Mouse (Mus musculus) forebrain, embryonic 16.5 days (tissue): ENCODE data around the gene Trappc11. TPM values are rescaled to one million over a fixed set of nuclear protein-coding genes. Genes with fewer than 3 reads are reported as not detected.
"Not testable (repeated sequence)": the region's sequence is repeated elsewhere in the genome, so short reads cannot be mapped to it uniquely, and the experiment has no call there.

Experiments used
- ATAC-seq: fragments of 200-750 bp; cut with Nextera tagmentation; 2 replicates; pipeline ENCODE4 v1.8.0; 2017; ENCODE audit warnings: mild to moderate bottlenecking, moderate library complexity
- H3K27ac ChIP-seq: fragments of 300-500 bp; sonication (generic); 2 replicates; pipeline ENCODE4 v1.5.1; 2014; ENCODE audit warnings: low read length, control low read depth
- H3K27me3 ChIP-seq: fragments of 300-500 bp; sonication (generic); replicated peaks from 2 replicates; pipeline ENCODE4 v1.6.1; 2014; ENCODE audit warnings: low read length; ENCODE audit not compliant: control insufficient read depth, insufficient read depth
- H3K36me3 ChIP-seq: fragments of 300-500 bp; sonication (generic); 2 replicates; pipeline ENCODE4 v1.6.1; 2014; ENCODE audit not compliant: control insufficient read depth, insufficient read depth
- H3K4me1 ChIP-seq: fragments of 300-500 bp; sonication (generic); replicated peaks from 2 replicates; pipeline ENCODE4 v1.6.1; 2014; ENCODE audit warnings: low read length; ENCODE audit not compliant: control insufficient read depth, insufficient read depth
- H3K4me2 ChIP-seq: fragments of 300-500 bp; sonication (generic); 2 replicates; pipeline ENCODE4 v1.6.1; 2014; ENCODE audit warnings: mild to moderate bottlenecking, low read length, control low read depth
- H3K4me3 ChIP-seq: fragments of 300-500 bp; sonication (generic); replicated peaks from 2 replicates; pipeline ENCODE4 v1.5.1; 2014; ENCODE audit warnings: mild to moderate bottlenecking, low read length, control low read depth
- H3K9ac ChIP-seq: fragments of 300-500 bp; sonication (generic); replicated peaks from 2 replicates; pipeline ENCODE4 v1.6.1; 2014; ENCODE audit warnings: low read depth, low read length, control low read depth
- H3K9me3 ChIP-seq: fragments of 300-500 bp; sonication (generic); 2 replicates; pipeline ENCODE4 v1.6.1; 2016; ENCODE audit warnings: low read length; ENCODE audit not compliant: control insufficient read depth
- WGBS: fragments of 180-500 bp; shearing (Covaris S2); extraction: QIAGEN DNeasy Blood & Tissue Kit; methylation state at CpG from one replicate; pipeline ENCODE4 v1.1.7; 2014; 5-methylcytosine and 5-hydroxymethylcytosine counted together
- polyA plus RNA-seq: library from polyadenylated mRNA; unstranded; fragments of >200 nt; fragmentation: Nextera tagmentation; extraction: Ambion mirVana; gene quantifications from 2 replicates; pipeline ENCODE4 v1.2.1, GENCODE M21; 2015

The Trappc11 gene
- polyA plus RNA-seq, 1 experiment from 2014 or later, result 44.5 TPM

DNA sequence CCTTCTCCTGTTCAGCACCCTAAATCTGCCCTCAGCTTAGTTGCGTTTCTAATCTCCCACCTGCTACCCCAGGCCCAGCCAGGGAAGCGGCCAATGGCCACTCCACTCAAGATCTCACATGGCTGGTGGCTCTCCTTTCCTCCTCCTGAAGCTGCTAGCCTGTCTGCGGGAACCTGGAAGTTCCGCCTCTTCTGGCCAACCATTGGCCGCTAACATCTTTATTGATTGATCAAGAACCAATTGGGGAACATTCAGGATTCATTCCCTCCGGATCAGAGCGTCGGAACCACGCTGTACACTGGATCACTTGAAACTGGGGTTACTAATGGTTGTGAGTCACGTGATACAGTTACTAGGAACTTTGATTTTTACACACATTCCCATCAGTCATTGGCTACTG lies 74.7 kb downstream of the Trappc11 start:
- Histone ChIP-seq H3K9ac (no peak overlapping the region), H3K36me3 (no peaks in the 10 kb centered on the region), H3K4me1 (no peaks in the 10 kb centered on the region), H3K27me3 (no peaks in the 10 kb centered on the region), H3K4me3 (no peak overlapping the region), H3K4me2 (no peak overlapping the region), H3K9me3 (peaks cover 4% of the 10 kb centered on the region; the same call in 1 of the 2 replicates), H3K27ac (no peak overlapping the region)
- 94% methylated on average over 10 of the region's 10 CpGs for WGBS
- no peak for ATAC-seq

DNA sequence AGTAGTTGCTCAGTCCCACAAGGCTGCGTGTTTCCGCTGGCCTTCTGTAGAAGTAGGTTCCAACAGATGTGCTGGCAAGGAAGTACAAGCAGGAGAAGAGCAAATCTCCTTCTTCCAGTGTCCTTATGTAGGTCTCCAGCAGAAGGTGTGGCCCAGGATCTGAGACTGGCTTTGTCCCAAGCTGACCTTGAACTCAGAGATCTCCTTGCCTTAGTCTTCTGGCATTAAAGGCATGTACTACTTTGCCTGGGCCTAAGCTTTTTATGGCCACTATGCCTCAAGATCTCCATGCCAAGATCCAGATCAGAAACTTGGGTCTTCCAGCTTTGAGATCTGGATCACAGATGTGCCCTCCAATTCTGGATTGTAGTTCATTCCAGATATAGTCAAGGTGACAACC lies 84.1 kb downstream of the Trappc11 start:
- 98% methylated on average over 2 of the region's 2 CpGs for WGBS
- H3K9me3 ChIP-seq, H3K27ac ChIP-seq, H3K9ac ChIP-seq, H3K4me3 ChIP-seq, H3K4me1 ChIP-seq, H3K4me2 ChIP-seq, H3K36me3 ChIP-seq, ATAC-seq, H3K27me3 ChIP-seq: not testable (repeated sequence)

DNA sequence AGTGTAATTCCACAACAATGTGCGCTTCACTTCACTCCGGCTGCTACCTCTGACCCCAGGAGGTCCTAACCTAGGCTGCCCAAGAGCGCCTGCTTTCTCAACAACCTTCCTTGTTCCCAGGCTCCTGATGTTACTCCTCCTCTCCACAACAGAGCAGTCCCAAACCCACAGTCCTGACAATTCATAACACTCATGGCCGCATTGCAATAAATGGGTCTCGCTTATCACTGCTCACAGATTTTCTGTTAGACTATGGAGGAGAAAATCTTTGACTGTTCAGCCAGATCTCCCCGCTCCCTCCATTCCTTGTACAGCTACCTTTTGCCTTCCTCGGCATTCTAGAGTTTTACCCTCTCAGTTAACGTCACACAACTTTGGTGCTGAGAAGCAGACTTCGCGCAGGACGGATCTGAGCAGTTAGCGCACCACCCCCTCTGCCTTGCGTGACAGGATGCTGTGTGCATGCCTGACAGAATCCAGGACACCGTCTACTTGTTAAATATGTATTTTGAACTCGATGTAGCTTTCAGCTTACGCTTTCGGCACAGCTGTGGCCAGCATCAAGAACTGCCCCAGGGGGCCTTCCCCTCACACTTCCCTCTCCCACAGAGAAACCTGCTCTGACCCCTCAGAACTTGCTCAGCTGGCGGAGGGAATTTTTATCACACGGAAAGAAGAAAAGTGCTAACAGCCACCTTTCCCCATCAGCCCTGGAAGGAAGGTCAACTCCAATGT lies 86.8 kb downstream of the Trappc11 start, which contains the start of gene Stox2:
Stox2 (minus strand) TSS at position 51 of the 735 bp plus-strand sequence.
- H3K4me2 ChIP-seq, result no peak within 1 kb of the TSS
- no peaks in the 10 kb centered on the region for H3K9me3 ChIP-seq
- 86% methylated on average over 19 of the region's 19 CpGs for WGBS
- no peaks in the 10 kb centered on the region for H3K27me3 ChIP-seq
- no peak for ATAC-seq
- H3K27ac ChIP-seq, result no peak within 1 kb of the TSS
- H3K4me3 ChIP-seq, result no peak within 1 kb of the TSS
- H3K4me1 ChIP-seq, result no peaks in the 10 kb centered on the region
- no peaks in the 10 kb centered on the region for H3K36me3 ChIP-seq
- no peak within 1 kb of the TSS for H3K9ac ChIP-seq

Other genes starting within 250 kb of the Trappc11 start
- 42.1 and 43.5 TPM in 2 replicates for gene Stox2, start 87.1 kb downstream of the Trappc11 start, polyA plus RNA-seq
- gene Rwdd4a, start 194 bp upstream of the Trappc11 start, polyA plus RNA-seq, result 33.4 and 37.9 TPM in 2 replicates
- gene Ing2, start 142.1 kb upstream of the Trappc11 start, polyA plus RNA-seq, result 5.0 and 6.0 TPM in 2 replicates
- 44.4 and 52.2 TPM in 2 replicates for gene Cdkn2aip, start 180.5 kb upstream of the Trappc11 start, polyA plus RNA-seq